Mouse (Mus musculus) heart, postnatal 0 days (tissue): Measurements from ENCODE around the gene Ehbp1. TPM values are rescaled to one million over a fixed set of nuclear protein-coding genes. Genes with fewer than 3 reads are reported as not detected.

Experiments
- ATAC-seq: fragments of 200-750 bp; cut with Nextera tagmentation; 2 replicates; pipeline ENCODE4 v1.8.0; 2017; ENCODE audit warnings: low read depth, moderate number of reproducible peaks, moderate library complexity; ENCODE audit not compliant: insufficient read depth
- DNase-seq: peaks from one replicate; pipeline ENCODE4 v3.0.0-alpha.2; 2016; ENCODE audit warnings: low spot score
- H3K27ac ChIP-seq: fragments of 300-500 bp; sonication (generic); 2 replicates; pipeline ENCODE4 v1.5.1; 2014; ENCODE audit warnings: low read depth, mild to moderate bottlenecking
- H3K27me3 ChIP-seq: fragments of 300-500 bp; sonication (generic); 2 replicates; pipeline ENCODE4 v1.6.1; 2014; ENCODE audit warnings: low read length, mixed read lengths; ENCODE audit not compliant: control insufficient read depth, insufficient read depth
- H3K36me3 ChIP-seq: fragments of 300-500 bp; sonication (generic); replicated peaks from 2 replicates; pipeline ENCODE4 v1.6.1; 2014; ENCODE audit warnings: low read length, mixed read lengths; ENCODE audit not compliant: control insufficient read depth, insufficient read depth
- H3K4me1 ChIP-seq: fragments of 300-500 bp; sonication (generic); 2 replicates; pipeline ENCODE4 v1.6.1; 2014; ENCODE audit warnings: antibody characterized with exemption; ENCODE audit not compliant: control insufficient read depth, insufficient read depth
- H3K4me2 ChIP-seq: fragments of 300-500 bp; sonication (generic); 2 replicates; pipeline ENCODE4 v1.6.1; 2014; ENCODE audit warnings: low read depth, mild to moderate bottlenecking, low read length, moderate library complexity
- H3K4me3 ChIP-seq: fragments of 300-500 bp; sonication (generic); 2 replicates; pipeline ENCODE4 v1.5.1; 2014; ENCODE audit warnings: low read depth, low read length
- H3K9ac ChIP-seq: fragments of 300-500 bp; sonication (generic); replicated peaks from 2 replicates; pipeline ENCODE4 v1.6.1; 2014; ENCODE audit warnings: low read depth, low read length, mixed read lengths
- H3K9me3 ChIP-seq: fragments of 300-500 bp; sonication (generic); replicated peaks from 2 replicates; pipeline ENCODE4 v1.6.1; 2016; ENCODE audit warnings: low read length; ENCODE audit not compliant: control insufficient read depth
- CTCF ChIP-seq: IDR thresholded peaks from 2 replicates; pipeline ENCODE4 v1.5.1; 2016; ENCODE audit warnings: antibody characterized with exemption, control low read depth, low read depth
- EP300 ChIP-seq: IDR thresholded peaks from 2 replicates; pipeline ENCODE4 v1.6.1; 2016; ENCODE audit warnings: antibody characterized with exemption, low read depth
- WGBS: fragments of 180-500 bp; shearing (Covaris S2); extraction: QIAGEN DNeasy Blood & Tissue Kit; methylation state at CpG from one replicate; pipeline ENCODE4 v1.1.7; 2014; 5-methylcytosine and 5-hydroxymethylcytosine counted together
- polyA plus RNA-seq: library from polyadenylated mRNA; unstranded; fragments of >200 nt; fragmentation: Nextera tagmentation; extraction: Ambion mirVana; gene quantifications from 2 replicates; pipeline ENCODE4 v1.2.1, GENCODE M21; 2015
- total RNA-seq: library from RNA; depleted of rRNA; stranded (reverse); fragments of >200 nt; gene quantifications from 2 replicates; pipeline ENCODE4 v1.2.3, GENCODE M21; 2014; ENCODE audit warnings: low replicate concordance

Gene Ehbp1
- total and polyA plus RNA-seq, 2 experiments from 2014 or later: 35.9 to 53.5 TPM

- DNase-seq: no peak
- 1% methylated on average over 34 of the region's 34 CpGs for WGBS
Measured at GRCm38 (mm10) chr11:22002783-22003340, 339.2 kb downstream of the Ehbp1 start, which contains the start of gene Otx1. Gene Otx1 (minus strand): TSS chr11:22002897.

GRCm38 (mm10) chr11:22002062-22002782 lies 339.9 kb downstream of the Ehbp1 start:
- peak overlapping the region; percentile 98 for H3K4me2 ChIP-seq
- no peak for ATAC-seq
- 1% methylated on average over 34 of the region's 34 CpGs for WGBS

More at GRCm38 (mm10) chr11:22002783-22003340, 339.2 kb downstream of the Ehbp1 start, which contains the start of gene Otx1:
- H3K27ac ChIP-seq: no peak within 1 kb of the TSS
- H3K9me3 ChIP-seq: no peaks in the 10 kb centered on the region
- peaks cover 87% of the 10 kb centered on the region for H3K27me3 ChIP-seq
- TF ChIP-seq EP300 (no peak), CTCF (no peak)
- H3K4me3 ChIP-seq: peak within 1 kb of the TSS; percentile 67
- H3K36me3 ChIP-seq: peaks cover 20% of the 10 kb centered on the region
- peak within 1 kb of the TSS; percentile 98 for H3K4me2 ChIP-seq
- H3K9ac ChIP-seq: peak within 1 kb of the TSS; percentile 42; the same call in 1 of the 2 replicates
- no peak for ATAC-seq
- H3K4me1 ChIP-seq: 0 out of 2 replicates have a peak, but pooled peaks cover 11% of the 10 kb centered on the region

GRCm38 (mm10) chr11:22001321-22002061 lies 340.6 kb downstream of the Ehbp1 start:
- Histone ChIP-seq H3K36me3 (peaks cover 12% of the 10 kb centered on the region; the same call in 1 of the 2 replicates), H3K4me2 (peak overlapping the region; percentile 98), H3K9ac (peak overlapping the region; percentile 42; the same call in 1 of the 2 replicates), H3K4me1 (0 out of 2 replicates have a peak, but pooled peaks cover 11% of the 10 kb centered on the region), H3K27me3 (peaks cover 87% of the 10 kb centered on the region), H3K9me3 (no peaks in the 10 kb centered on the region), H3K27ac (no peak overlapping the region), H3K4me3 (peak overlapping the region; percentile 67)
- peak; percentile 83 for ATAC-seq
- WGBS: under 1% methylated on average over 43 of the region's 59 CpGs
- DNase-seq: no peak
- TF ChIP-seq EP300: no peak
- TF ChIP-seq CTCF: no peak

More at GRCm38 (mm10) chr11:22002062-22002782, 339.9 kb downstream of the Ehbp1 start:
- Histone ChIP-seq H3K9ac (peak overlapping the region; percentile 42; the same call in 1 of the 2 replicates), H3K4me1 (0 out of 2 replicates have a peak, but pooled peaks cover 11% of the 10 kb centered on the region), H3K27ac (no peak overlapping the region), H3K9me3 (no peaks in the 10 kb centered on the region), H3K36me3 (peaks cover 20% of the 10 kb centered on the region), H3K4me3 (peak overlapping the region; percentile 67), H3K27me3 (peaks cover 87% of the 10 kb centered on the region)
- DNase-seq: no peak
- TF ChIP-seq EP300 (no peak), CTCF (no peak)

DNA sequence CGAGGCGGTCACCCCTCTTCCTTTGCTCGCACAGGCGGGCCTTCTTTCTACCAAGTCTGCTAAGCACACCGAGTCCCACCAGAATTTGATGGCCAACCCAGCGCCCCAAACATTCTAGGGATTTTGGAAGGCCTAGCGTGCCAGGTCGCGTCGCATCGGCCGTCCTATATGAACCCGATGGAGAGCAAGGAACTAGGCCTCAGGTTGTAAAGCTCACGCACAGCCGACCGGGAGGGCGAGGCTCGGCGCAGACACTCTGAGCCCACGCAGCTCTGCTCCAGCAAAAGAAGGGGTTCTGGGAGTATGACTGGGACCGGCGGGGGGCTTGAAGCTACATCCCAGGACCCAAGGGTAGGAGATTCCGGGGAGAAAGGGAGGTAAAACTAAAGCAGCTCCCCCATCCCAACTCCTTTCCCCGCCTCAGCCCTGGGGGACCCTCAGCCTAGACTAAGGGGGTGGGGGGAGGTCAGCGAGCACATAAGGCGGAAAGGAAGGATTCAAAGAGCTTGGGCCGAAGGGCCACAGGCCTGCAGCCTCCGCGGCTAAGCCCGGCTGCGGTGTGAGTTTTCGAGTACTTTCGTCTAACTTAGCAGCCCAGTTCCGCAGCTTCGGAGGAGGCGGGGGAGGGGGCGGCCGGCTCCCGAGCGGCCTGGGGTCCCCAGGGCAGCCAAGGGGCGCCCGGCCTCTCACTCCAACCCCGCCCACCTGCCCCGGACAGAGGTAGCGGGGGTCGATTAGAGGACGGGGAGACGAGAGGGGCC lies 341.6 kb downstream of the Ehbp1 start:
- peak overlapping the region; percentile 98 for H3K4me2 ChIP-seq
- no peak for DNase-seq
- H3K4me3 ChIP-seq: peak overlapping the region; percentile 67
- no peaks in the 10 kb centered on the region for H3K9me3 ChIP-seq
- WGBS: 19% methylated on average over 46 of the region's 48 CpGs
- 0 out of 2 replicates have a peak overlapping the region, but pooled peaks have one; percentile 6 for H3K9ac ChIP-seq
- 0 out of 2 replicates have a peak, but pooled peaks cover 11% of the 10 kb centered on the region for H3K4me1 ChIP-seq
- TF ChIP-seq EP300 (no peak), CTCF (no peak)
- H3K27me3 ChIP-seq: peaks cover 89% of the 10 kb centered on the region
- no peak for ATAC-seq
- 0 out of 2 replicates have a peak, but pooled peaks cover 4% of the 10 kb centered on the region for H3K36me3 ChIP-seq
- H3K27ac ChIP-seq: no peak overlapping the region
